Mouse (Mus musculus) testis, adult 2 months (tissue): ENCODE measurements at regions not wholly inside any gene's neighbourhood (a gene's known extent, or its start where the extent isn't known, plus 50 kb on each side); places are given as distances from the start of the nearest gene placed in this dataset.

Experiments used
- CTCF ChIP-seq: fragments of 200-500 bp; IDR thresholded peaks from 2 replicates; pipeline ENCODE4 v1.5.1; 2012; ENCODE audit warnings: low read depth, mild to moderate bottlenecking, inconsistent platforms, low read length, moderate library complexity; ENCODE audit not compliant: control insufficient read depth, insufficient read depth, insufficient replicate concordance
- POLR2A ChIP-seq: fragments of 200-500 bp; IDR thresholded peaks from 2 replicates; pipeline ENCODE4 v1.6.1; 2012; ENCODE audit warnings: low read depth, mild to moderate bottlenecking, inconsistent platforms, low read length, moderate library complexity; ENCODE audit not compliant: control insufficient read depth

DNA sequence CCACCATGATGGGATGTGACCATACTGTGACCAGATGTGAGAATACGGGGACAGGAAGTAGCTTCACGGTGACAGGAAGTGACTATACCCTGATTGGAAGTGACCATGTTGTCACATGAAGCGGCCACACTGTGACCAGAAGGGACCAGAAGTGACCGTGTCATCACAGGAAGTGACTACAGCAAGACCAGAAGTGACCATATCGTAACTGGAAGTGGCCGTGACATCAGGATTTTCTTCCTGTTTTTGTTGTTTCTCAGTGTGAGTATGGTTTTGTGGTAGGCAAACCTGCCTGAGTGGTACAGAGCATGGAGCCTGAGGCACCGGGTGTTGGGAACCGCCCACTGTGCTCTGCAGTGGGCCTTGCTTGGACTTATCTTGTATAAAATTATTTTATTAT lies 2587.8 kb downstream of the Gm37988 start:
- TF ChIP-seq CTCF, result no peak
- no peak for TF ChIP-seq POLR2A
